Mouse (Mus musculus): ENCODE measurements around the gene Ndufb2.

DNA sequence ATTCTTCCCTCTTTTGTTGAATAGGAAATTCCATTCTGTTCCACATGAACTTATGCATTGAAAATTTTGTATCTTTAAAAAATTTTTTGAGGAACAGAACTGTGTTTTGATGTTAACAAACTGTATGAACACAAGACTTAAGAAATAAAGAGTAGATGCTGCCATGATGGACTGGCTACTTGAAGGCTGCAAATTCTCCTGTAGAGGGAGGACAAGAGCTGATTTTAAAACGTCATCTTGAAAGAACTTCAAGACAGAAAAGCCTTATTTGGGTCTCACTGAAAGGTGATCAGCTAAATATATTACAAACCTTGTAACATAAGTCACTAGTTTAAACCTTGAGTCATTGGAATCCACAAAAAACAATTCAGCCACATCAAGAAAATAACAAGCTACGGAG is 17.8 kb downstream of the Ndufb2 start:
- no peak for TF ChIP-seq POLR2A (IDR thresholded peaks at IDR 0.05; ENCODE audit: low read depth, low read length)
- TF ChIP-seq CTCF (IDR thresholded peaks at IDR 0.05; ENCODE audit: extremely low read depth, insufficient read length, insufficient replicate concordance, low read depth, low read length) = no peak

All from small intestine, adult 2 months (tissue).